Mouse (Mus musculus) spleen, postnatal 14 days (tissue): ENCODE measurements at regions not wholly inside any gene's neighbourhood (a gene's known extent, or its start where the extent isn't known, plus 50 kb on each side); places are given as distances from the start of the nearest gene placed in this dataset.

Source experiments
- DNase-seq, 2 experiments: peaks; one replicate each; pipeline ENCODE4 v3.0.0; 2021 to 2022; ENCODE audit warnings: low spot score in 2 of 2

- DNase-seq, result no peak
These were observed 1351.9 kb upstream of the Zeb2 start for GRCm38 (mm10) chr2:46468936-46469629.

DNA sequence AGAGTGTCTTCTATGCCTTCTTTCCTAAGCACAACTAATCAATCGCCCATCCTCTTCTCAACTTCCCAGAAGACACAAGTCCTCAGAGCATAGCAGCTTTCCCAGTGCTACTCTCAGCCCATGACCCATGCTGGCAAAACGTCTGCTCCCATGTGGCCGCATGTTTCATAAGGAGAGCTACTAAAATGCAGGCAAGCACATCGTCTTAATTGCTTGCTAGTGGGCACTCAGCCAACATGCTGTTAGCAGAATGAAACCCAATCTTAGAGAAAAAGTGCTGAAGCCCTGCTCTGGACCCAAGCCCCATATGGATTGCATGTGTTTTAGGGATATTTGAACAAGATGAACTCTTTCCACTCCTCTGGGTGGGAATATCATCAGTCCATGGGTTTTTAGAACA lies 1348.2 kb upstream of the Zeb2 start:
- no peak for DNase-seq

DNA sequence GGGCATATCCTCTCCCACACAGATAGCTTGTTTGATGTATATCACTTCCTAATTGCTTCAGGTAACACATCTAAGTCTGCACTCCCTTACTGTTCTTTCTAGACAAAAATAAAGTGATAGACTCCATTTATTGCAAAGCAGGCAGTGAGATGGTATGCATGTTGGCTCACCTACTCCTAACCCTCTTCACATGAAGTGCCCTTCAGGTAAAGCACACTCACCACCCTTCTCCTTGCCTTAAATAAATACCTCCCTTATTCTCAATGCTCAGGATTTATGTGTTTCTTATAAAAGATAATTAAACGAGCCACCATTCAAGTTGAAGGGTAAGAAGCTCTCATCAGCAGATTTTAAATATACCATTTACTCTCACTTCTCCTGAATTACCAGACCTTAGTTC lies 1347.7 kb upstream of the Zeb2 start:
- no peak for DNase-seq

- DNase-seq, result no peak
These were observed 1345.5 kb upstream of the Zeb2 start for GRCm38 (mm10) chr2:46462670-46463069.

GRCm38 (mm10) chr2:46450698-46451097 lies 1333.5 kb upstream of the Zeb2 start:
- no peak for DNase-seq

DNA sequence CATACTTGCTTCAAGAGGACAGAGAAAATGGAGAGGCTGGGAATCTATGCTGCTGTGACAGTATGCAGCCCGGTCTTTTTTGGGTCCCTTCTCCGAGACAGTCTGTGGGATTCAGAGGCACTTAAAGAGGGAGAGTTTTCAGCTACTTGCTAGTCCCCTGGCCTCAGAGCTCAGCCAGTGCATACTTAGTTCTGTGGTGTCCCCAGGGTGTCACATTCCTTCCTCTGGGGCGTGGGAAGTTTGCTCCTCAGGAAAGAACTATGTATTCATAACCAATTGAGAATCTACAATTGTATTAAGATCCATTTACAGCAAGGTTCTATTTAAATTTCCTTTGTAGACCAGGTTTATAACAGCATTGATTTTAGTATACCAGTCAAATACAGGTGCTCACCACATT lies 1328.1 kb upstream of the Zeb2 start:
- DNase-seq, result no peak

GRCm38 (mm10) chr2:46443686-46444180 lies 1326.5 kb upstream of the Zeb2 start:
- no peak for DNase-seq

DNA sequence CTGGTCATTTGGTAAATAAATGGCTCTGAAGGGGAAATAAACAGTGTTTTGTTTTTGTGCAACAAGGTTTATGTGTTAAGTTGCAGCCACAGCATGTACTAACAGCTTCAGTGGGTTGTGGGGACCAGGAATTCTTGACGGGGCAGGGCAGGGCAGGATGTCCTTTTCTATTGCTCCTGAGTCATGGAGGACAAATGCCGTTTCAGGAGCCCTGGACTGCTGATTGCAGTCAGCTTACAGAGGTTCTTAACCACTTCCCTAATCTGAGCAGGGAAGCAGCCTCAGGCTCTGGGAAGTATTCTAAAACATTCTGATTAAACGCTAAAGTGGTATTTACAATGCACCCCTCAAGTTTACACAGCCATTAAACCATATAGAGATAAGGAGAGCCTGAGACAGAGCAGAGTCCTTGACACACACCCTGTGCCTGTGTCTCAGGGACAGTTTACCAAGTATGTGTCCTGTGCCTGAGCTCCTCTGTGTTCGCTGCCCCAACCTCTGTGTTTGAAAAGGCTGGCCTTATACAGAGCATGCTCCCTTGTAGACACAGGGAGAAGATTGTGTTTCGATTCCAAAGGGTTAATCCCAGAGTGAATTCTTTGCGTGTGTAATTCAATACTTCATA lies 1326.0 kb upstream of the Zeb2 start:
- DNase-seq, result no peak

GRCm38 (mm10) chr2:46442576-46442975 lies 1325.4 kb upstream of the Zeb2 start:
- no peak for DNase-seq

- no peak for DNase-seq
These were observed 1324.7 kb upstream of the Zeb2 start for GRCm38 (mm10) chr2:46441927-46442326.

DNA sequence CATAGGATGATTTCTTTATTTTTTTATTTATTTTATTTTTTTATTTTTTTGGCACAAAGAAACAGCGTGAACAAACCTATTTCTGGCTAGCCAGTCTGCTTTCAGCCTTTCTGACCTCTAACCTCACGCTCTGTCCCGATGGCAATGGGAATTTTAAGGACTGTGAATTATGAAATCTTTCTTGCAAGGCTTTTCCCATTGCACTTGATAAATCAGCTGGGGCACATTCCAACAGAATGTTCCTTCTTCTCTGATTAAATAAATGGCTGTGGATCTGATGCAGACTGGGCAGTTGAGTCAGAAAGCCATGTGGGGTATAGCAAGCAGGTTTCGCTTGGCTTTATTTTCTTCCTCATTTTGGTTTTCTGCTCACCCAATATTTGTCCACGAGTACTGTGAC lies 1324.2 kb upstream of the Zeb2 start:
- no peak for DNase-seq

DNA sequence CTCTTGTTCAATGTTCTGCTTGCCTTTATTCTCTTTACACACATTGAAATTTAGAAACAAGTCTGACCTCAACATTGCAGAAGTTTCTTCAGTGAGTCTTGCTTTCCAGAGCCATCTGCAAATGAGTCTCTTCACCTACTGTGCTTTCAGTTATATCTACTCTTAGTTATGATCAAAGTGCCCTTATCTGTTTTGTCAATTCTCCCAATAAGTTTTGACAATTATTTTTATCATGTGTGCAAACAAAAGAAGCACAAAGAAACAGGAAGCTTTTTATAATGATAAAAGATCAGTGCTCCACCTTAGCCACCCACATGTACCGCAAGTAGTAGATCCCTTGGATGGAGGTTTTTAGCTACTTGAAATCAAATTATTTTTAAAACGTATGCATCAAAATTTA lies 1322.8 kb upstream of the Zeb2 start:
- no peak for DNase-seq

DNA sequence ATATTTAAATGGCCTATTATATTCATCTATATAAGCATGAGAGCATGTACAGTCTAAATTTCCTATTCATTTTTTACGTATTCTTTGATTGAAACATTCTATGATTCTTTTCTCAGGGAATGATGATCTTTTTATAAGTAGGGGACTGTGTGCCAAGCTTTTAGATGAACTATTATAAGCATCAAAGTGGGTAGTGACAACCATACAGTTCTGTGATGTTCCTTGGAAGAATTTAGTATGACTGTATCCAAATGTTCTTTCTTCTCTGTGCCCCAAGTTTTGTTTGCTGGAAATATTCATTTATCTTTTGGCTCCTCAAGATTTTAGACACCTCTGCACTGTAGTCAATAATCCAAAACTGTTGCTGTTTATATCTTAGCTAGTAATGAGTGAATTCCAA lies 1301.1 kb upstream of the Zeb2 start:
- DNase-seq, result no peak

- no peak for DNase-seq
These were observed 1285.3 kb upstream of the Zeb2 start for GRCm38 (mm10) chr2:46402373-46403114.

DNA sequence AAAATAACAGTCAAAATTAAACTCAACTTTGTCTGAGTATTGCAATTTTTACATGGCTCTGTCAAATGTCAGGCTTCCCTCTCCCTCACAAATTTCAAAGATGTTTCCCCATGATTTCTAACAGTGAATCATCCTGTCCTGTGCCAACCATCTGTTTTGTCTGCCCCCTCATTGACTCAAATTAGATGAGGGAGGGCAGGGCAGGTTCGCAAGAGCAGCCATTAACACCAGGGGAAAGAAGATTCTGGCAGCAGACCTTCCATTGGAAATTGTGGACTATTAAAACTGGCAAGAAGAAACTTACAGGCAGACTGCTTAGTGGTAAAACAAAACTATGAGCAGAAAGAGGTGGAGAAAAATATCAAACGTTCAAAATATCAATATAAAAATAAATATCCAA lies 1277.0 kb upstream of the Zeb2 start:
- DNase-seq, result no peak

DNA sequence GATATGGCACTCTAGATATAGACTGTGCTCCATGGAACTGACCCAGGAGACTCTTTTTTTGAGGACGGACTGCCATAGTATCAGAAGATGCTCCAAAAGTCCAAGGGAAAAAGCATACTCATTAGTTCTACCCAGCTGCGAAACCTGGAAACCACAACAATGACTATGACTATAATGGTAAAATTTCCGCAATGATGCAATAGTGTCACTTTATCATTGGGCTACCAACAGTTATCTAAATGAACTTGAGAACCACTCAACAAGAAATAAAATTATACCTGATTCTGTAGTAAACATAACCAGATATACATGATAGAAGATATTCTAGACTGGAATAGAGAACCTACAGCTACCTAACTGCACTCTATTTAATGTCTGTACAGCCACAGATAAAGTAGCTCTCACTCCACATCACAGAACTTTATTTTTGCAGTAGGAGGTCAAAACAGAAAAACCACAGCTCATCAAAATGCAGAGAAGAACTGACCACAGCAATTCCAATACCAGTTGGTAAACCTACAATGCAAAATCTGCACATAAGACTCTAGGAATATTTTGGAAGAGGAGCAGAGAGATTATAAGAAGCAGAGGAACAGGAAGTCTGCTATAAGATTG lies 1255.8 kb upstream of the Zeb2 start:
- no peak for DNase-seq

- DNase-seq, result no peak
These were observed 1254.6 kb upstream of the Zeb2 start for GRCm38 (mm10) chr2:46371755-46372154.

DNA sequence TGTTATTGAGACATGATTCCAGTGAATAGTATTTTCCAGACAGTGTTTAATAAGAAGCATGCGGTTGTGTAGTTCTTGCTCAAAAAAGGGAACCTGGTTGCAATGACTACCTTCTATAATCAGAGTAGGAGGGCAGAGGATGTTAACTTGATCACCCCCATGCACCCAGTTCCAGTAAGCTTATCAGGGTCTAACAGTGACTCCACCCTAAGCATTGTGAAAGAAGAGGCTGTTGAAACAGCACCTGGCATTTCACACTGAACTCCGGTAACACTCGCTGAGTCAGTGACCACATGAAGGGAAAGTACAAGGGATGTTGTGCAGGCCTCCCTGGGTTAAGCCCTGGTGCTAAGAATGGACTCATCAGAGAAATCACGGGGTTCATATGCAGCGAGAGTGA lies 1253.8 kb upstream of the Zeb2 start:
- DNase-seq, result no peak

DNA sequence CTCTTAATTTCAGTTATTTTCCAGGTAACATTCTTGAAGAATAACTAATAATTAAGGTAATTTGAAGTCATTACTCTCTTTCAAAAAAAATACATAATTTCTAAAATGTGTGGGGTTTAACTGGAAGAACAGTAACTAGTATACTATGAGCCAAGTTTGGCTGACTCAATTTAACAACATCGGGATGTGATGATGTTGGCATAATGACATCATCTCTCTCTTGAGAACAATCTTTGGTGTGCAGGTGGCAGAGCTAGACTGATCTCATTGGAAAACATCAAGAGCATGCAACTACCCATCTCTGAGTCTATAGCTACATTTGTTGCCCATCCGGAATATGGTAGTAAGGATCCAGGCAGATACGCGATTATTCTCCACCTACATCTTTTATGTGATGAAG lies 1251.7 kb upstream of the Zeb2 start:
- no peak for DNase-seq

- DNase-seq, result no peak
These were observed 1248.9 kb upstream of the Zeb2 start for GRCm38 (mm10) chr2:46366135-46366485.

DNA sequence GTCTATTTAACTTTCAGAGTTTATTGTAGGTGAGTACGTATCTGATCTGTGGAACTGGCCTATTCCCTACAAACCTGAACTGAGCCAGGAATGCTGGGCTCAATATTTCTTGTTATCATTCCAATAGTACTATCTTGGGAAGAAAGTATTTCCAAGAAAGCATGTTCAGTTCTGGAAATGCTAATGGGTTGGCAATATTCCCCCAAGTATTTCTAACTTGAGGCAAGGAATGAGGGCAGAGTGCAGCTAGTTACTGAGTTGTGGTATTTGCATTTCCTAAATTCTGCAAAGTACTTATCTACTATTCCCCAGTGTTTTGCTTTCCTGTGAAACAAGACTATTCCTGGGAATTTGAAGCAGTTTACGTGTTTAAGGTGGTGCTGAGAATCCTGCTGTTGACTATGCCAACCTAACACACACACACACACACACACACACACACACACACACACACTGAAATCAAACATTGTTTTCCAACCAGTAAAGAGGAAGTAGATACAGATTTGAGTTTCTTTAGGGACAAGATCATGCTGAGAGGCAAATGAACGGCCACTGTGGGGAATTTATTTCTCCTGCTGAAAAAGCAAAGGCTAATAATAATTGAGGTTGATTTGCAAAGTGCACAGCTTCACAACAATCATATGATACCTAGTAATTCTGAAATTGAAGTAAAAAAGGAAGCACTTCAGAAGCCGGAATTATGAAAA lies 1248.4 kb upstream of the Zeb2 start:
- DNase-seq, result no peak
